Mouse (Mus musculus) adrenal gland, postnatal 0 days (tissue): ENCODE results near the gene Cdca3. TPM values are rescaled to one million over a fixed set of nuclear protein-coding genes. Genes with fewer than 3 reads are reported as not detected.

Source experiments
- polyA plus RNA-seq: library from polyadenylated mRNA; unstranded; fragments of >200 nt; fragmentation: Nextera tagmentation; extraction: Ambion mirVana; gene quantifications from 2 replicates; pipeline ENCODE4 v1.2.1, GENCODE M21; 2015

Cdca3 gene
- polyA plus RNA-seq, result 52.6 and 58.3 TPM in 2 replicates

DNA sequence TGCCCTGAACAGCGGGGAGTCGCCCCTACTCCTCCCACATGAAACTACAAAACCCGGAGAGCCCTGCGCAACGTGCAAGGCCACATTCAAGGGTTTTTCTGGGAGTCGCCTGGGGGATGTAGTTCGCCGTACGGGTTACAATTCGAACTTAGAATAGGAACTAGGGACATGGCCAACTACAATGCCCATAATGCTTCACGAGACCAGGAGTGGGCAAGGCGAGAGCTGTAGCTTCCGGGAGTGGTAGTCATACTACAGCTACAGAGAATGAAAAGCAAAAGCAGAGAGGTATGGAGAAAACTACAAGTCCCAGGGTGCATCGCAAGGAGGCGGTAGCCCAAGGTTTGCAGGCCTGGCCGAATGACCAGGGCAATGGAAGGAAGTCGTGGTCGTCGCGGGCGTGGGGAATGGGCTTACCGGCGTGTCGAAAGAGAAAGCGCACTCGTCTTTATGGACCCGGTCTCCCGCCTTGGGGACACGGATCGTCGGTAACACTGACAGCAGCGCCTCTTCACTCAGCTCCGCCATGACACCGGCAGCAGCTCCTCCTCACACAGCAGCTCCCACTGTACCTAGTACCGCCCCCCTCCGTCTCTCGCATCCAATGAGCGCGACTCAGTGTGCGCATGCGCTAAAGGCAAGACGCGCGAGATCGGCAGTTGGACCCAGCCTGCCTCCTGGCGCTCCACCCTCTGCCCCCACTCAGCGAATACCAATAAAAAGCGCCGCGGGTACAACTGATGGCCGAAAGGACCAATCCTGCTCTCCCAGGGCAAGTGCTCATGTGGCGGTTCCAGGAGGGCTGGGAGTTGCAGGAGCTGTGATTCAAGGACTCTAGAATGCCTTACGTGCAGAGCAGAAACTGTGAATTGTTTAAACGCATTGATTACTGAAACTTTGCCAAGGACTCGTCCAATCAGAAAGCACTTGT, at the start of gene Cdca3, which contains the start of gene Usp5:
Cdca3 (plus strand) TSS at position 680 of the 931 bp plus-strand sequence.
Usp5 (minus strand) TSS at position 617 of the 931 bp plus-strand sequence.

DNA sequence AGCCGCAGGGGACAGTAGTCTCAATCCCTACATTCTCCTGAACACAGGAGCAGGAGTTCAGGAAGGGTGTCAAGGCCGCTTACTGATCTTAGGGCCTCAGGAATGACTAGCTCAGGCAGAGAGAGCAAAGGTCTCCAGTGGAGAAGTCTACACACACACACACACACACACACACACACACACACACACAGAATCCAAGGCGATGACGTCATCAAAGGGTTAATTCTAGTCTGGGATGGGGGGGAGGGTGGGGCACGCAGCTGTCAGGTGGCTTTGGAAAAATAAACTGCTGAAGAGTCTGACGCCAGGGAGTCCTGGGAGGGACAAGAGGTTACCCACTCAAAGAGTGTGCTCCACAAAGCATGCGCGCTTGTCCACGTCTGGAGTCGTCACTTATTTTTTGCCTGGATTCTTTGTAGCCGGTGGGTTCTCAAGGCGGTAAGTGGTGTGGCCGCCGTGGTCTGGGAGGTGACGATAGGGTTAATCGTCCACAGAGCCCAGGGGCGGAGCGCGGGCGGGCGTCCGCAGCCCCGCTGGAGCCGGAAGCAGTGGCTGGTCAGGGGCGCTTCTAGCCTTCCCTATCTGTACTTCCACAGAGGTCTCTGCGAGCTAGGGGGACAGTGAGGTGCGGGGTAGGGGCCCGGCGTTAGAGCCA, 20.9 kb upstream of the Cdca3 start, which contains the start of gene Spsb2:
Spsb2 (plus strand) TSS at position 304 of the 655 bp plus-strand sequence.

GRCm38 (mm10) chr6:124813933-124814332, 15.4 kb upstream of the Cdca3 start, which contains the start of gene Tpi1:
Tpi1 (minus strand) TSS chr6:124814296.

DNA sequence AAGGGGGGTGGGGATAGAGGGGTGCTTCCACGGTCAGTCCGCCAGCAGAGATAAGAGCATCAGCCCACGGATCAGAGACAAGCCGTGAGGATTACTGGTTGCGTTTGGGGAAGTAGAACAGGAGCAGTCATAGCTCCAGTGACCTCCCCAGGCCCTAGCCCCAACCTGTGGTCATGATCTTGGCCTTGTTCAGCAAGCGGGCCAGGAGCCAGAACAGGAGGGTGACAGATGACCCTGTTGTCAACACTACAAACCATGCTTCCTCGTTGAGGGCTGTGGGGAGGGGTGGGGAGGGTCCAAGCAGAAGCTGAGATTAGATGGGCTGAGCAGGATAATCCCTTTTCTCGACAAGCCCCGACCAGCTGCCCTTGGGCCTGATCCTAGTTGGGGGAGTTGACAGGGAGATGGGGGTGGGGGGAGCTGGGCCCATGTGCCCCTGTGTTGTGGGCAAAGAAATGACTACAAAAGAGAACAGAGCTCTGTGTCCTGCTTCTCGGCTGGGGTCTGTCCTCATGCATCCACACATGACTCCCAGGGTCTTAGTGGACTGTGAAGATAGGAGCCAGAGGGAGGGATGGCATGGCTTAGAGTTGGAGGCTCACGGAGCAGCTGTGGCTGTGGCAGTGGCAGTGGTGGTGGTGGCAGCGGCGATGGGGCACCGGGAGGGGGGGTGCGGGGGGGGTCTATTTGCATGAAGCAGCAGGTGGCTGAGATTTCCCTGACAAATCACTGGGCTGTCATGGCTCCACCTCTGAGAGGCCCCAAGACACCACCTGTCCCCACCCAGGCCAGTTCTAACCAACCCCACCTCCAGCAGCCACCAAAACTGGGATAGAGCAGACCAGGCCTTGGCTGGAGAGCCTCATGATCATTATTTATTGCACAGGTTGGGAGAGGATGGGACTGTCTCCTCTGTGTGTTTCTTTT, 11.2 kb downstream of the Cdca3 start, which contains the start of gene Gnb3:
Gnb3 (minus strand) TSS at position 35 of the 927 bp plus-strand sequence.

GRCm38 (mm10) chr6:124856916-124857839, 27.8 kb downstream of the Cdca3 start, which contains the start of gene P3h3:
P3h3 (minus strand) TSS chr6:124857752.

GRCm38 (mm10) chr6:124863658-124864298, 34.4 kb downstream of the Cdca3 start, which contains the start of gene Gpr162:
Gpr162 (minus strand) TSS chr6:124863983.

Other genes with a start within 250 kb of the Cdca3 start
- gene C1s2, start 193.5 kb upstream of the Cdca3 start, polyA plus RNA-seq, result 0.23 and 0.28 TPM in 2 replicates
- gene Lpcat3, start 166.5 kb upstream of the Cdca3 start, polyA plus RNA-seq, result 48.4 and 101 TPM in 2 replicates
- 141 and 154 TPM in 2 replicates for gene Emg1, start 117.4 kb upstream of the Cdca3 start, polyA plus RNA-seq
- 205 and 312 TPM in 2 replicates for gene Phb2, start 117.2 kb upstream of the Cdca3 start, polyA plus RNA-seq
- gene Ptpn6, start 90.8 kb upstream of the Cdca3 start, polyA plus RNA-seq, result 8.6 and 10.9 TPM in 2 replicates
- 664 and 838 TPM in 2 replicates for gene Grcc10, start 88.2 kb upstream of the Cdca3 start, polyA plus RNA-seq
- not detected in 2 replicates for gene Gm45234, start 73.5 kb upstream of the Cdca3 start, polyA plus RNA-seq
- 13.0 and 14.7 TPM in 2 replicates for gene Atn1, start 73.0 kb upstream of the Cdca3 start, polyA plus RNA-seq
- gene Eno2, start 59.9 kb upstream of the Cdca3 start, polyA plus RNA-seq, result 11.3 and 20.0 TPM in 2 replicates
- 0.75 and 1.4 TPM in 2 replicates for gene Lrrc23, start 49.8 kb upstream of the Cdca3 start, polyA plus RNA-seq
- 28.3 and 31.1 TPM in 2 replicates for gene Spsb2, start 20.9 kb upstream of the Cdca3 start, polyA plus RNA-seq
- 417 and 594 TPM in 2 replicates for gene Tpi1, start 15.3 kb upstream of the Cdca3 start, polyA plus RNA-seq
- gene Usp5, start 63 bp upstream of the Cdca3 start, polyA plus RNA-seq, result 72.2 and 94.2 TPM in 2 replicates
- 15.3 and 18.6 TPM in 2 replicates for gene Gnb3, start 10.7 kb downstream of the Cdca3 start, polyA plus RNA-seq
- gene P3h3, start 28.2 kb downstream of the Cdca3 start, polyA plus RNA-seq, result 17.3 and 18.8 TPM in 2 replicates
- 2.1 and 3.7 TPM in 2 replicates for gene Gpr162, start 34.4 kb downstream of the Cdca3 start, polyA plus RNA-seq
- 0.20 and 0.44 TPM in 2 replicates for gene Cd4, start 58.7 kb downstream of the Cdca3 start, polyA plus RNA-seq
- gene Lag3, start 82.2 kb downstream of the Cdca3 start, polyA plus RNA-seq, result 2.4 and 4.2 TPM in 2 replicates
- 365 and 389 TPM in 2 replicates for gene Ptms, start 90.6 kb downstream of the Cdca3 start, polyA plus RNA-seq
- 266 and 322 TPM in 2 replicates for gene Mlf2, start 101.8 kb downstream of the Cdca3 start, polyA plus RNA-seq
- 134 and 179 TPM in 2 replicates for gene Cops7a, start 136.0 kb downstream of the Cdca3 start, polyA plus RNA-seq
- 4.0 and 7.4 TPM in 2 replicates for gene Pianp, start 167.1 kb downstream of the Cdca3 start, polyA plus RNA-seq
- gene Zfp384, start 179.6 kb downstream of the Cdca3 start, polyA plus RNA-seq, result 6.6 and 10.5 TPM in 2 replicates
- 90.1 and 150 TPM in 2 replicates for gene Ing4, start 210.2 kb downstream of the Cdca3 start, polyA plus RNA-seq
- 3.2 and 3.4 TPM in 2 replicates for gene Acrbp, start 220.1 kb downstream of the Cdca3 start, polyA plus RNA-seq
- 0.37 and 0.96 TPM in 2 replicates for gene Lpar5, start 238.4 kb downstream of the Cdca3 start, polyA plus RNA-seq